Mouse (Mus musculus): ENCODE results near the gene Prpf40b. TPM values are rescaled to one million over a fixed set of nuclear protein-coding genes. Genes with fewer than 3 reads are reported as not detected.
A peak's percentile ranks its signal among the peaks of the same experiment; 100 is the strongest.

Prpf40b gene
- polyA plus RNA-seq, 1 experiment: 59.7 TPM

GRCm38 (mm10) chr15:99285189-99285535 lies 9.7 kb upstream of the Prpf40b start:
- Histone ChIP-seq H3K4me2 (ENCODE audit: low read depth) (no peak overlapping the region), H3K27me3 (ENCODE audit: control insufficient read depth, insufficient read depth, insufficient read length) (no peaks in the 10 kb centered on the region), H3K4me3 (no peak overlapping the region), H3K79me2 (ENCODE audit: control insufficient read depth, insufficient read depth) (no peaks in the 10 kb centered on the region), H3K36me3 (ENCODE audit: control insufficient read depth, insufficient read depth) (no peaks in the 10 kb centered on the region), H3ac (ENCODE audit: control insufficient read depth, insufficient read length) (no peak overlapping the region)
- no peak for TF ChIP-seq REST (IDR thresholded peaks at IDR 0.05; ENCODE audit: insufficient read depth, insufficient read length)
- TF ChIP-seq SRF (IDR thresholded peaks at IDR 0.05; ENCODE audit: control insufficient read depth, insufficient read length, low read depth): no peak
- TF ChIP-seq CEBPB (IDR thresholded peaks at IDR 0.05; ENCODE audit: insufficient read depth, poor library complexity, severe bottlenecking): no peak
- TF ChIP-seq USF1 (IDR thresholded peaks at IDR 0.05; ENCODE audit: low read depth): no peak
- no peak for TF ChIP-seq POLR2A (IDR thresholded peaks at IDR 0.05; ENCODE audit: insufficient read length, low read depth)
- no peak for TF ChIP-seq TCF3 (IDR thresholded peaks at IDR 0.05; ENCODE audit: insufficient read length, low read depth)
- no peak for TF ChIP-seq POLR2AphosphoS2 (IDR thresholded peaks at IDR 0.05; ENCODE audit: insufficient read length, low read depth)
- no peak for TF ChIP-seq MYOD1 (IDR thresholded peaks at IDR 0.05; ENCODE audit: control insufficient read depth in 1 of 3, insufficient read length in 2 of 3, low read depth in 2 of 3)
- TF ChIP-seq MYOG (IDR thresholded peaks at IDR 0.05; ENCODE audit: control insufficient read depth in 1 of 3, insufficient read depth in 1 of 3, insufficient read length in 2 of 3, low read depth in 2 of 3): no peak
- no peak for TF ChIP-seq TCF12 (IDR thresholded peaks at IDR 0.05; ENCODE audit: insufficient read depth, poor library complexity, severe bottlenecking)
- TF ChIP-seq MAX (IDR thresholded peaks at IDR 0.05; ENCODE audit: low read depth): no peak
- no peak for TF ChIP-seq E2F4 (IDR thresholded peaks at IDR 0.05; ENCODE audit: insufficient read depth)

GRCm38 (mm10) chr15:99290586-99290985 lies 4.3 kb upstream of the Prpf40b start:
- Histone ChIP-seq H3K79me2 (ENCODE audit: control insufficient read depth, insufficient read depth) (no peaks in the 10 kb centered on the region), H3K36me3 (ENCODE audit: control insufficient read depth, insufficient read depth) (no peaks in the 10 kb centered on the region), H3K27me3 (ENCODE audit: control insufficient read depth, insufficient read depth, insufficient read length) (no peaks in the 10 kb centered on the region), H3K4me2 (ENCODE audit: low read depth) (no peak overlapping the region), H3ac (ENCODE audit: control insufficient read depth, insufficient read length) (no peak overlapping the region), H3K4me3 (no peak overlapping the region)
- TF ChIP-seq SRF (IDR thresholded peaks at IDR 0.05; ENCODE audit: control insufficient read depth, insufficient read length, low read depth) (no peak), REST (IDR thresholded peaks at IDR 0.05; ENCODE audit: insufficient read depth, insufficient read length) (no peak), CEBPB (IDR thresholded peaks at IDR 0.05; ENCODE audit: insufficient read depth, poor library complexity, severe bottlenecking) (no peak), POLR2AphosphoS2 (IDR thresholded peaks at IDR 0.05; ENCODE audit: insufficient read length, low read depth) (no peak), TCF3 (IDR thresholded peaks at IDR 0.05; ENCODE audit: insufficient read length, low read depth) (peak; percentile 78), USF1 (IDR thresholded peaks at IDR 0.05; ENCODE audit: low read depth) (no peak), MYOG (IDR thresholded peaks at IDR 0.05; ENCODE audit: control insufficient read depth in 1 of 3, insufficient read depth in 1 of 3, insufficient read length in 2 of 3, low read depth in 2 of 3) (peak in 2 of 3 experiments; percentile 73 to 89), MYOD1 (IDR thresholded peaks at IDR 0.05; ENCODE audit: control insufficient read depth in 1 of 3, insufficient read length in 2 of 3, low read depth in 2 of 3) (peak in 2 of 3 experiments; percentile 93 to 94), E2F4 (IDR thresholded peaks at IDR 0.05; ENCODE audit: insufficient read depth) (no peak), TCF12 (IDR thresholded peaks at IDR 0.05; ENCODE audit: insufficient read depth, poor library complexity, severe bottlenecking) (peak; percentile 31), MAX (IDR thresholded peaks at IDR 0.05; ENCODE audit: low read depth) (no peak), POLR2A (IDR thresholded peaks at IDR 0.05; ENCODE audit: insufficient read length, low read depth) (no peak)

GRCm38 (mm10) chr15:99294287-99294686 lies 600 bp upstream of the Prpf40b start:
- peak overlapping the region; percentile 46 for H3K4me3 ChIP-seq
- H3K27me3 ChIP-seq (ENCODE audit: control insufficient read depth, insufficient read depth, insufficient read length): no peaks in the 10 kb centered on the region
- peak overlapping the region; percentile 83 for H3K4me2 ChIP-seq (ENCODE audit: low read depth)
- no peak for TF ChIP-seq TCF3 (IDR thresholded peaks at IDR 0.05; ENCODE audit: insufficient read length, low read depth)
- TF ChIP-seq E2F4 (IDR thresholded peaks at IDR 0.05; ENCODE audit: insufficient read depth): no peak
- no peak for TF ChIP-seq MYOG (IDR thresholded peaks at IDR 0.05; ENCODE audit: control insufficient read depth in 1 of 3, insufficient read depth in 1 of 3, insufficient read length in 2 of 3, low read depth in 2 of 3)
- no peak for TF ChIP-seq USF1 (IDR thresholded peaks at IDR 0.05; ENCODE audit: low read depth)
- no peak for TF ChIP-seq MAX (IDR thresholded peaks at IDR 0.05; ENCODE audit: low read depth)
- TF ChIP-seq CEBPB (IDR thresholded peaks at IDR 0.05; ENCODE audit: insufficient read depth, poor library complexity, severe bottlenecking): no peak
- TF ChIP-seq POLR2AphosphoS2 (IDR thresholded peaks at IDR 0.05; ENCODE audit: insufficient read length, low read depth): no peak
- TF ChIP-seq SRF (IDR thresholded peaks at IDR 0.05; ENCODE audit: control insufficient read depth, insufficient read length, low read depth): no peak
- no peak for TF ChIP-seq POLR2A (IDR thresholded peaks at IDR 0.05; ENCODE audit: insufficient read length, low read depth)
- no peak for TF ChIP-seq MYOD1 (IDR thresholded peaks at IDR 0.05; ENCODE audit: control insufficient read depth in 1 of 3, insufficient read length in 2 of 3, low read depth in 2 of 3)
- no peak for TF ChIP-seq TCF12 (IDR thresholded peaks at IDR 0.05; ENCODE audit: insufficient read depth, poor library complexity, severe bottlenecking)
- TF ChIP-seq REST (IDR thresholded peaks at IDR 0.05; ENCODE audit: insufficient read depth, insufficient read length): no peak
- H3K36me3 ChIP-seq (ENCODE audit: control insufficient read depth, insufficient read depth): no peaks in the 10 kb centered on the region
- H3ac ChIP-seq (ENCODE audit: control insufficient read depth, insufficient read length): peak overlapping the region; percentile 19
- H3K79me2 ChIP-seq (ENCODE audit: control insufficient read depth, insufficient read depth): no peaks in the 10 kb centered on the region

- Histone ChIP-seq H3K4me3 (peak within 1 kb of the TSS; percentile 46), H3K27me3 (ENCODE audit: control insufficient read depth, insufficient read depth, insufficient read length) (no peaks in the 10 kb centered on the region), H3K36me3 (ENCODE audit: control insufficient read depth, insufficient read depth) (no peaks in the 10 kb centered on the region), H3K79me2 (ENCODE audit: control insufficient read depth, insufficient read depth) (no peaks in the 10 kb centered on the region), H3ac (ENCODE audit: control insufficient read depth, insufficient read length) (peak within 1 kb of the TSS; percentile 19), H3K4me2 (ENCODE audit: low read depth) (peak within 1 kb of the TSS; percentile 89)
- TF ChIP-seq MAX (IDR thresholded peaks at IDR 0.05; ENCODE audit: low read depth): no peak
- no peak for TF ChIP-seq SRF (IDR thresholded peaks at IDR 0.05; ENCODE audit: control insufficient read depth, insufficient read length, low read depth)
- no peak for TF ChIP-seq REST (IDR thresholded peaks at IDR 0.05; ENCODE audit: insufficient read depth, insufficient read length)
- TF ChIP-seq TCF12 (IDR thresholded peaks at IDR 0.05; ENCODE audit: insufficient read depth, poor library complexity, severe bottlenecking): no peak
These were observed 646 bp downstream of the Prpf40b start, which contains the start of gene Fam186b for GRCm38 (mm10) chr15:99295484-99295981. TSS of gene Fam186b (minus strand) at chr15:99295888.
